Mouse (Mus musculus) hindbrain, embryonic 10.5 days (tissue): ENCODE data around the gene March4. TPM values are rescaled to one million over a fixed set of nuclear protein-coding genes. Genes with fewer than 3 reads are reported as not detected.

ENCODE experiments used
- DNase-seq: peaks from one replicate; pipeline ENCODE4 v3.0.0-alpha.2; 2017; ENCODE audit warnings: low spot score
- H3K27ac ChIP-seq: fragments of 300-500 bp; sonication (generic); 2 replicates; pipeline ENCODE4 v1.5.1; 2016; ENCODE audit warnings: mild to moderate bottlenecking, moderate library complexity
- H3K27me3 ChIP-seq: fragments of 300-500 bp; sonication (generic); 2 replicates; pipeline ENCODE4 v1.6.1; 2016; ENCODE audit warnings: mild to moderate bottlenecking; ENCODE audit not compliant: poor library complexity, insufficient read depth, severe bottlenecking
- H3K36me3 ChIP-seq: fragments of 300-500 bp; sonication (generic); 2 replicates; pipeline ENCODE4 v1.6.1; 2016; ENCODE audit warnings: mild to moderate bottlenecking, moderate library complexity
- H3K4me1 ChIP-seq: fragments of 300-500 bp; sonication (generic); replicated peaks from 2 replicates; pipeline ENCODE4 v1.6.1; 2016; ENCODE audit warnings: mild to moderate bottlenecking
- H3K4me3 ChIP-seq: fragments of 300-500 bp; sonication (generic); 2 replicates; pipeline ENCODE4 v1.5.1; 2016; ENCODE audit warnings: mild to moderate bottlenecking, moderate library complexity
- H3K9me3 ChIP-seq: fragments of 300-500 bp; sonication (generic); 2 replicates; pipeline ENCODE4 v1.6.1; 2016; ENCODE audit warnings: mild to moderate bottlenecking, moderate library complexity
- WGBS: fragments of 180-500 bp; shearing (Covaris S2); methylation state at CpG from one replicate; pipeline ENCODE4 v1.1.7; 2016; 5-methylcytosine and 5-hydroxymethylcytosine counted together
- polyA plus RNA-seq: library from polyadenylated mRNA; unstranded; fragments of >200 nt; fragmentation: Nextera tagmentation; extraction: Ambion mirVana; gene quantifications from 2 replicates; pipeline ENCODE4 v1.2.1, GENCODE M21; 2016

The March4 gene
- polyA plus RNA-seq, 1 experiment from 2014 or later = 0.92 TPM

DNA sequence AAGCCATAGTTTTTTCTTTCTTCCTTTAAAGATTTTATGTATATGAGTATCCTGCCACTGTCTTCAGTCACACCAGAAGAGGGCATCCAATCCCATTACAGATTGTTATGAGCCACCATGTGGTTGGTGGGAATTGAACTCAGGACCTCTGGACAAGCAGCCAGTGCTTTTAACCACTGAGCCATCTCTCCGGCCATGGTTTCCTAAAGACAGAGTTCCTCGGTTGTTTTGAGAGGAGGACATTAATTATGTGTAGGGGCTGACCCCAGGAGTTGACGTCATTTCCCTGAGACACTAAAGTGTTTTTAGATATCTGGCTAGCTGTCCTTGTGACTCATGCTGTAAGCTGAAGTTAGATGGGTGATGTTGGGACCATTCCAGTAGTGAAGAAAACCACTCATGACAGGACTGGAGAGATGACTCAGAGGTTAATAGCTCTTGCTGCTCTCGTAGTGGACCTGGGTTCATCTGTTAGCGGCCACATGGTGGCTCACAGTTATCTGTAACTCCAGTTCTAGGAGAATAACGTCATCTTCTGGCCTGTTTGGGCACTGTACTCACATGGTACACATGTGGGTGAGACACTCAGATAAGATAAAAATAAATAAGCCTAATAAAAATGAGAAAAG is 27.7 kb upstream of the March4 start:
- Histone ChIP-seq H3K9me3 (no peaks in the 10 kb centered on the region), H3K27me3 (no peaks in the 10 kb centered on the region), H3K4me3 (no peak overlapping the region), H3K36me3 (no peaks in the 10 kb centered on the region), H3K4me1 (no peaks in the 10 kb centered on the region), H3K27ac (no peak overlapping the region)
- DNase-seq = no peak
- WGBS = 84% methylated on average over 6 of the region's 6 CpGs

DNA sequence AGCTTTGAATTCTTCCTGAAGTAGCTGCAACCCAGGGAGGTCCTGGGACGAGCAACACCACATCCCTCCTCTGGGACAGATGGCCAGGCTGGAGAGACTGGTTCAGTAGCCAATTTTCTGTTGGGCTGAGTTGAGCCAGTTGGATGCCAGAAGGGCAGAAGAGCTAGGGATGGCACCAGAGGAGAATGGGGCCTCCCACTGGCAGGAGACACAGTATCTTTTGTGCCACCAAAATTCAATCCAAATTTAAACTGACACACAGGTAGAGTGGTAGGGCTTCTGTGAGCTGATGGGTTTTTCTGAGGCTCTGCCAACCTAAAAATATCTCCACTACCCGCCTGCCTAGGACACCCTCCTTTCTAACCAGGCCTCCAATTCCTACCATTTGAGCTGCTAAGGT is 21.9 kb upstream of the March4 start:
- no peak overlapping the region for H3K4me3 ChIP-seq
- no peaks in the 10 kb centered on the region for H3K36me3 ChIP-seq
- H3K4me1 ChIP-seq = no peaks in the 10 kb centered on the region
- H3K27me3 ChIP-seq = no peaks in the 10 kb centered on the region
- no peaks in the 10 kb centered on the region for H3K9me3 ChIP-seq
- 49% methylated on average over 2 of the region's 2 CpGs for WGBS
- DNase-seq = no peak
- H3K27ac ChIP-seq = no peak overlapping the region

DNA sequence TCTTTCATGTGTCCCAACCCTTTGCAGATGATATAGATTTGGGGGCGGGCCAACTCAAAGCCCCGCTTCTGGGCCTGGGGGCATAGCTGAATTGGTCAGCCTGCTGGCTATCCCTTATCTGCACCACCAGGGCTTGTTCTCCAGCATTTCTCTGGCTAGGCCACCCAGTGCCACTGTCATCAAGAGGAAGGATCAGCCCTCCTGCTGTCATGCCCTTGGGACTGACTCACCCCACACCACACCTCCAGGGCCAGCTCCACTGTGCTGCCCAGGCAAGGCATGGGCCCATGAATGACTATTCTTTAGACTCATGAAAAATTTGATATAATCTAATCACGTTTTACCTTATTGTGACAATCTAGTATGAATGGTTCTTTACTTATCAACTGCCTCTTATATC is 19.7 kb upstream of the March4 start:
- Histone ChIP-seq H3K36me3 (no peaks in the 10 kb centered on the region), H3K27ac (no peak overlapping the region), H3K9me3 (no peaks in the 10 kb centered on the region), H3K4me3 (no peak overlapping the region), H3K27me3 (no peaks in the 10 kb centered on the region), H3K4me1 (no peaks in the 10 kb centered on the region)
- no peak for DNase-seq
- WGBS = 81% methylated on average over 3 of the region's 3 CpGs

DNA sequence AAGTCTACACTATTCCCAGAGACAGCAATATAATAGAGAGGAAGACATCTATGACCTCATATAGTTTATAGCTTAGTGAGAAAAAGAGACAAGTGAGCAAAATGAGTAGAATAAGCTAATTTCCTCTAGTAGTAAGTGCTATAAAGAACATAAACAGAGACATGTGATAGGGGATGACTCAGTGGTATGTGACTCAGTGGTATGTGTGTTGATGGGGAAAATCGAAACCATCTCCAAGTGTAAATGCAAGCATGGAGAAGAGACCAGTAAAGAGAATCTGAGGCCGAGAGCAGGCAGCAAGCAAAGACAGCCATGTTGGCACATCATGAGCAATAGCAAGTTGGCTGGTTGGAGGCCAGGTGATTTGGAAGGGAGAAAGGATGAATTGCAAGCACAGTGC is 13.6 kb upstream of the March4 start:
- Histone ChIP-seq H3K9me3 (no peaks in the 10 kb centered on the region), H3K4me3 (no peak overlapping the region), H3K4me1 (no peaks in the 10 kb centered on the region), H3K27ac (no peak overlapping the region), H3K27me3 (no peaks in the 10 kb centered on the region), H3K36me3 (no peaks in the 10 kb centered on the region)
- DNase-seq = no peak
- 84% methylated on average over 2 of the region's 2 CpGs for WGBS

DNA sequence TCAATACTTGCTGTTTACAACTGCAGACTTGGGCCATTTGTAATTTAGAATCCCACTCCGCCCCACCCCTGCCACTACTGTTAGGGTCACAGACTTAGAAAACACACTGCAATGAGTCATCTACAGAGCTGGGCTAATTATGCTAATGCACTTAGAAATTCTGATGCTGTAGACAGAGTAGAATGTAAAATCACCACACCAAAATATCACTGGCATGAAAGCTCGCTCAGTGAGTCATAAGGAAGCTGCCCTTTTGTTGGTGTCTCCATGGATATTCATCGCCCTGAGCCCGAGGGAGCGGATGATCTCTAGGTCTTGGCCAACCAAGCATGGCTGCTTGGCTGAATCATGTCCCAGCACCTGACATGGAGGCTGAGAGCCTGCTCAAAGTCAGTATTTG is 1.5 kb upstream of the March4 start:
- Histone ChIP-seq H3K27ac (no peak overlapping the region), H3K36me3 (no peaks in the 10 kb centered on the region), H3K4me1 (peaks cover 23% of the 10 kb centered on the region), H3K9me3 (no peaks in the 10 kb centered on the region), H3K4me3 (no peak overlapping the region), H3K27me3 (peaks cover 37% of the 10 kb centered on the region)
- no peak for DNase-seq
- 75% methylated on average over 5 of the region's 5 CpGs for WGBS

DNA sequence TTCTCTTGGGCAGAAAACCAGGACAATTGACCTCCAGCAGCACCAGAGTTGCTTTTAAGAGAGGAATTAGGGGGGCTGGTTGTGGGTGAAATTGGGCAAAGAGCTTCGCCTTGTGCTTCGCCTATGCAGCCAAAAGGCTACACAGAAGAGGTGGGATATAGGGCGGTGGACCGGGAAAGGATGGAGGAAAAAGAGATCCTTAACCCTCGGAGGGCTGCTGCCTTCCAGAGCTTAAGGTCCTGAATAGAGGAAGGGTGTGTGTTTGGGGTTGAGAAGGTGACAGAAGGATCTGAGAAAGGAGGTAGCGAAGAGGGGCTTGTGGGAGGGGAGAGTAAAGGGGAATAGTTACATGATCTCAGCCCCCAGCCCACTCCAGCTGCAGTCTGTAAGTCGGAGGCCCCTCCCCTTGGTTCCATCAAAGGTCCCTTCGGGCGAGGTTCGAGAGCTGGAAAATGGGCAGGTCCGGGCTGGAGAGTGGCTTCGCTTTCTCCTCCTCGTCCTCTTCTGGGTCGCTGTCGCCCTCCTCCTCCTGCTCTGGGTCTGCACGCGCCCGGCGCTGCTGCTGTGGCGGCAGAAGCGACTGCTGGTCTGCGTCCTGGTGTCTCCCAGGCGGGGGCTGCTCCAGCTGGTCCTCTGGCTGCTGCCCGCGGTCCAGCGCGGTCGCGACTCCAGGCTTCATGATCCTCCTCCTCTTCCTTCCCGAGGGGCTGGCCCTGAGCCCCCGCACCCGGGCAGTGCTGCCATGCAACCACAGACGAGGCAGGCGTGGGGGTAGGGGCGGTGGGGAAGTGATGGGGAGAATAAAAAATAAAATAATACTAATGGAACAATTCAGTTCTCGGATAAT is 782 bp downstream of the March4 start:
- H3K36me3 ChIP-seq = no peaks in the 10 kb centered on the region
- H3K4me3 ChIP-seq = peak overlapping the region; percentile 56
- peaks cover 37% of the 10 kb centered on the region for H3K27me3 ChIP-seq
- H3K9me3 ChIP-seq = no peaks in the 10 kb centered on the region
- 3% methylated on average over 36 of the region's 36 CpGs for WGBS
- peaks cover 23% of the 10 kb centered on the region for H3K4me1 ChIP-seq
- H3K27ac ChIP-seq = peak overlapping the region; percentile 72; the same call in 1 of the 2 replicates
- DNase-seq = peak; percentile 42

DNA sequence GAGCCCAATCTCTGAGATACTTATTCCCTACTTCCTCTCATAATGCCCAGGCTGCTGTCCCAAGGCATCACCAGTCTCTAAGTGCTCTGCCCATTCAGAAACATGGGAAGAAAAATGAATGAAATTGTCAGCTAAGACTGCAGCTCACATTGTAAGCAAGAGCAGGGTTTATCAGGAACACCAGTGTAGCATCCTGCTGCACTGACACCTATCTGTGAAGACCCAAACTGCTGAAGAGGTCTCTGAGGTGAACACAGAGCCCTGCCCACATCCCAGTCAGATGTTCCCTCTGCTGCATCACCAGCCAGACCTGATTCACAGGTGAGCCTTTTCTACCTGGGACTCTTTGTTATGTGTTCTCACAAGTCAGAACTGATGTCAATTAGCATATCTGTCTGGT is 3.3 kb downstream of the March4 start:
- DNase-seq = no peak
- H3K27me3 ChIP-seq = peaks cover 37% of the 10 kb centered on the region

DNA sequence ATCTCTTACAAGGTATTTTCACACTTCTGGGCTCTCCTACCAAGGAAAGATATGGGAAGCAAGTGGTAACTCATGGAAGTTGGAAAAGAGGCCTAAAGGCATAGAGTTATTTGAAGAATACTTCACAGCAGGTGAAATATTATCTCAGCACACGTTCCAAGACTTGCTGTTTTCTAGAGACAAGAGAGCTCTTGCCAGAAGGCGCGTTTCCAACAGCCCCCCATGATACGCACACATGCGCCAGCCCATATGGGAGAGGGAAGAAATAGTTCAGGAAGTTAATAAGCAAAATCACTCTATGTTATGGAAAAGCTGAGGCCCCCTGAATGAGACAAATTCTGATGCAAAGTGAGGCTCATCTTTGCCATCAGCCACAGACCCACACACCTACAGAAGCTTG is 3.8 kb downstream of the March4 start:
- no peak for DNase-seq
- 92% methylated on average over 5 of the region's 5 CpGs for WGBS
- Histone ChIP-seq H3K27me3 (peaks cover 37% of the 10 kb centered on the region), H3K4me1 (peaks cover 23% of the 10 kb centered on the region), H3K27ac (no peak overlapping the region), H3K36me3 (no peaks in the 10 kb centered on the region), H3K9me3 (no peaks in the 10 kb centered on the region), H3K4me3 (no peak overlapping the region)

More for the DNA sequence above, 3.3 kb downstream of the March4 start:
- Histone ChIP-seq H3K36me3 (no peaks in the 10 kb centered on the region), H3K9me3 (no peaks in the 10 kb centered on the region), H3K4me3 (no peak overlapping the region), H3K4me1 (peaks cover 23% of the 10 kb centered on the region), H3K27ac (no peak overlapping the region)

DNA sequence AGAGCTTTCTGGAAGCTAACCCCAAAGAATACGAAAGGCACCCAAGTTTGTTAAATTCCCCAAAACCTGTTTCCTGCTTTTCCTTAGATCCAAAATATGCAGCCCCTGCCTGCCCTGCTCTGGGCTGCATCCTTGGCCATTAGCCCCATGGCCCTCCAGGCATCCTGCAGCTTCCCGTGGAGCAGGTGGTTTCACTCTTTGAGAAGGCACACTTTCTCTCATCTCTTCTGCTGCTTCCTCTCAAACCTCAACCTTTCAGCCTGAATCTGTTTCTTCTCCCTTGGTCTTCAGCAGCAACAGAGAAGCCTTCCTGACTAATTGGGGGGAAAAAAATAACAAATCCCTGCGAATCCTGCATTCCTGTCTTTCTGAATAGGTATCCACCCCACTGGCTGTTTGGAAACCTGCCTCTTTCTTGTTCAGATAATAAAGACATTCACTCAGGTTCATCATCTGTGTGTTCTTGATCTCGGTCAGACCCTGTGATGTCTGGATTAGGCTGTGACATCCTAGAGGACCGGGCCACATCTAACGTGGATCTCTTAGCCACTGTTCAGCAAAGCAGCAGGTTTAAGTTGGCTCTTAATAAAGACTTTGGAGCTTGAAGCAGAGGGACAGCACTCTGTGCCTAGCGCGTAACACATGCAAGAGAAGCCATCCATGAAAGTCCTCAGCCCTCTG is 6.1 kb downstream of the March4 start:
- Histone ChIP-seq H3K9me3 (no peaks in the 10 kb centered on the region), H3K27me3 (peaks cover 16% of the 10 kb centered on the region), H3K4me1 (peaks cover 5% of the 10 kb centered on the region), H3K4me3 (no peak overlapping the region), H3K27ac (no peak overlapping the region), H3K36me3 (no peaks in the 10 kb centered on the region)
- DNase-seq = no peak
- 74% methylated on average over 8 of the region's 8 CpGs for whole genome bisulfite sequencing

DNA sequence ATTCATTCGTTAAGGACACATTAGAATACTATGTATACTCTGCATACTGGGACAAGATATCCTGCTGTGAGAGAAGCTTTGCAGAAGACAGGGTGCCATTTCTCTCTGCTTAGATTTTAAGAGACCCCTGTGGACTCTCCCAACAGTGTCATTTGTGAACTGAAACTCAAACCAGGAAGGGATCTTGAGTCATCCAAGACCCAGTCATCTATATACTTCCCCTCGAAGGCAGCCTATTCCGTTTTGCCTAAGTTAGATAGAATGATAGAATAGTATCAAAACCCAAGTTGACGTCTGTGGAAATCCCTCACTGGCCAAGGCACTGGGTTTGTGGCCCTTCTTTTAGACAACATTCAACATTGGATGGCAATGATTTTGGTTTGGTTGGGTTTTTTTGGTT is 7.5 kb downstream of the March4 start:
- no peak for DNase-seq
- Histone ChIP-seq H3K27ac (no peak overlapping the region), H3K4me3 (no peak overlapping the region), H3K4me1 (no peaks in the 10 kb centered on the region), H3K36me3 (no peaks in the 10 kb centered on the region), H3K9me3 (no peaks in the 10 kb centered on the region), H3K27me3 (peaks cover 1% of the 10 kb centered on the region)
- WGBS = 87% methylated on average over 4 of the region's 4 CpGs

DNA sequence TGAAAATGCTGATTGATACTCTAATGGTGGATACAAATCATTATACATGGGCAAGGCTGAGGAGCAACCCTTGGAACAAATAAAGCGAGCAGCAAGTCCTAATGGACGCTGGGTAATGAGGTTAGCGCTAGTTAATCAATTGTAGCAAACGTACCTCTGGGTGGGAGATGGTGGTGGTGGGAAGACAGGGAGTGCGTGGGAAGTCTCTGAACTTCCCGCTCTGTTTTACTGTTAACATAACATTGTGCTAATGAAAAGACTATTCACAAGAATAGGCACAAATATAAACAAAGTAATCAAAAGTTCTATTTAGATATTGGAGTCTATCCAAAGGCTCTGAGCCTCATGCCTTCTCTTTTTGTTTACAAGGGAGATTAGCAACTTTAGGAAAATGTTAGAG is 13.1 kb downstream of the March4 start:
- H3K4me1 ChIP-seq = no peaks in the 10 kb centered on the region
- 83% methylated on average over 6 of the region's 6 CpGs for whole genome bisulfite sequencing
- H3K9me3 ChIP-seq = no peaks in the 10 kb centered on the region
- H3K4me3 ChIP-seq = no peak overlapping the region
- H3K36me3 ChIP-seq = no peaks in the 10 kb centered on the region
- H3K27ac ChIP-seq = no peak overlapping the region
- H3K27me3 ChIP-seq = no peaks in the 10 kb centered on the region
- DNase-seq = no peak

DNA sequence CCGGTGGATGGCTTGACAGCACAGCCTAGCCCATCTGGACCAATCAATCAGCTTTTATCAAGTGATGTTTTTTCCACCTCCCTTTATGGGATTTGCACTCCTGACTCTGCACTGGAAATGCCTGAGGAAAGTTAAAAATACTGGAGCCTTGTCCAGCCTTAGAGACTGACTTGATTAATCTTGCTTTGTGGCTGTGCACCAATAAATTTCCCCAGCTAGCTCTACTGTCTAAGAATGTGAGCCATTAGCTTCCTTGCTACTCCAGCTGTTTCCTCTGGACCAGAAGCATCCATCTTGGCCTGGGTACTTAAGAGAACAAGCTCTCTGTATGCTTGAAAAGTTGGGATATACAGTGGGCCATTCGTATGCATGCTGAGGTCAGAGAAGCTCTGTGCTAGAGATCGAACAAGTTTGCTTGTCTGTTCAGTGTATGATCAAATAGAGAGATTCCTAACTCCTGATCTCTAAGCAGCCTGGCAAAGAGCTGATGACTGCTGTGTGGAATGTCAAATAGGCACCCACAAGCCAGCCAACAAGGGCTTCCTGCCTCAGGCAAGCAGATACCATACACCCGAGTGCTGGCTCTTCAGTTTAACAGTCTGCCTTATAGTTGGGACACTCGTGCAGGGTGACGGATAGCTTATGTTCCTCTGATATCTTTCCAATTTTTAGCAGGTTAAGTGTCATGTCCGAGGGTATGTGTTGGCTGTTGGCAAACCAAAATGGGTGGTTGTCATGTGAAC is 25.8 kb downstream of the March4 start:
- WGBS = 85% methylated on average over 7 of the region's 7 CpGs
- Histone ChIP-seq H3K4me1 (0 out of 2 replicates have a peak, but pooled peaks cover 5% of the 10 kb centered on the region), H3K9me3 (no peaks in the 10 kb centered on the region), H3K4me3 (no peak overlapping the region), H3K36me3 (no peaks in the 10 kb centered on the region), H3K27ac (no peak overlapping the region), H3K27me3 (no peaks in the 10 kb centered on the region)
- no peak for DNase-seq
